Mouse (Mus musculus) small intestine, adult 2 months (tissue): Measurements from ENCODE around the gene Pde4d.

Experiments
- CTCF ChIP-seq: fragments of 200-500 bp; IDR thresholded peaks from 2 replicates; pipeline ENCODE4 v1.5.1; 2012; ENCODE audit warnings: low read depth, mild to moderate bottlenecking, control low read depth, inconsistent platforms, low read length, moderate library complexity, mixed read lengths; ENCODE audit not compliant: insufficient replicate concordance, insufficient read length; ENCODE audit errors: extremely low read depth
- POLR2A ChIP-seq: fragments of 200-500 bp; IDR thresholded peaks from 2 replicates; pipeline ENCODE4 v1.6.1; 2012; ENCODE audit warnings: low read depth, mild to moderate bottlenecking, control low read depth, inconsistent platforms, low read length, moderate library complexity

DNA sequence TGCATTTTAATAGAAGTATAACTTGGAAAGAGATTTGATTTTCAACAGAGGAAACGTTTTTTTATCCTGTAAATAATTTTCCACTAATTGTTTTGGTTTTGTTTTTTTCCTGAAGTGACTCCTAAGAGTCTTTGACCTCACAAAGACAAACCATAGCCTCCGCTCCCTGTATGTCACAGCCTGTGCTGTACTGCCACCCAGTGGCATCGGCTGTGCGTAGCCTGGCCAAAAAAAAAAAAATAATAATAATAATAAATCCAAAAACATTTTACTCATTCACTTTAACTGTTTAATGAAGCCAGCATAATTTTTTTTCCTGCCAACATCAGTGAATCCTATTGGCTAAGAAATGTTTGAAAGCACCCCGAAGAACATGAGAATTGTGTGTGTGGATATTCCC is 1309.5 kb downstream of the Pde4d start:
- TF ChIP-seq CTCF: peak; percentile 63; the same call in 1 of the 2 replicates
- TF ChIP-seq POLR2A: no peak
